Mouse (Mus musculus): ENCODE measurements around the gene Asgr1. TPM values are rescaled to one million over a fixed set of nuclear protein-coding genes. Genes with fewer than 3 reads are reported as not detected.
A peak's percentile ranks its signal among the peaks of the same experiment; 100 is the strongest.

Asgr1 gene
- total RNA-seq, 2 experiments from 2014 or later = 0.73 to 0.74 TPM

GRCm38 (mm10) chr11:70023481-70024150 lies 30.3 kb upstream of the Asgr1 start:
- DNase-seq (ENCODE audit: extremely low spot score in 1 of 2, low spot score in 1 of 2) = peak in 1 of 2 experiments; percentile 51

GRCm38 (mm10) chr11:70024151-70024514 lies 29.8 kb upstream of the Asgr1 start:
- no peak for DNase-seq (ENCODE audit: extremely low spot score in 1 of 2, low spot score in 1 of 2)

GRCm38 (mm10) chr11:70026689-70027088 lies 27.2 kb upstream of the Asgr1 start:
- no peak for DNase-seq (ENCODE audit: extremely low spot score in 1 of 2, low spot score in 1 of 2)

- DNase-seq (ENCODE audit: extremely low spot score in 1 of 2, low spot score in 1 of 2) = no peak
Measured at GRCm38 (mm10) chr11:70027397-70027796, 26.5 kb upstream of the Asgr1 start.

GRCm38 (mm10) chr11:70028401-70029129 lies 25.3 kb upstream of the Asgr1 start:
- DNase-seq (ENCODE audit: extremely low spot score in 1 of 2, low spot score in 1 of 2) = no peak

- DNase-seq (ENCODE audit: extremely low spot score in 1 of 2, low spot score in 1 of 2) = peak; percentile 57 to 67
Measured at GRCm38 (mm10) chr11:70029130-70029801, 24.6 kb upstream of the Asgr1 start.

GRCm38 (mm10) chr11:70029829-70030550 lies 23.9 kb upstream of the Asgr1 start:
- DNase-seq (ENCODE audit: extremely low spot score in 1 of 2, low spot score in 1 of 2) = no peak

- no peak for DNase-seq (ENCODE audit: extremely low spot score in 1 of 2, low spot score in 1 of 2)
Measured at GRCm38 (mm10) chr11:70030651-70031320, 23.1 kb upstream of the Asgr1 start.

- no peak for DNase-seq (ENCODE audit: extremely low spot score in 1 of 2, low spot score in 1 of 2)
Measured at GRCm38 (mm10) chr11:70031321-70031670, 22.6 kb upstream of the Asgr1 start.

- DNase-seq (ENCODE audit: extremely low spot score in 1 of 2, low spot score in 1 of 2) = no peak
Measured at GRCm38 (mm10) chr11:70038174-70038573, 15.7 kb upstream of the Asgr1 start.

- no peak for DNase-seq (ENCODE audit: extremely low spot score in 1 of 2, low spot score in 1 of 2)
Measured at GRCm38 (mm10) chr11:70039631-70040030, 14.3 kb upstream of the Asgr1 start.

- DNase-seq (ENCODE audit: extremely low spot score in 1 of 2, low spot score in 1 of 2) = no peak
Measured at GRCm38 (mm10) chr11:70040184-70040583, 13.7 kb upstream of the Asgr1 start.

- no peak for DNase-seq (ENCODE audit: extremely low spot score in 1 of 2, low spot score in 1 of 2)
Measured at GRCm38 (mm10) chr11:70042309-70043085, 11.4 kb upstream of the Asgr1 start.

- no peak for DNase-seq (ENCODE audit: extremely low spot score in 1 of 2, low spot score in 1 of 2)
Measured at GRCm38 (mm10) chr11:70043665-70044064, 10.2 kb upstream of the Asgr1 start.

- no peak for DNase-seq (ENCODE audit: extremely low spot score in 1 of 2, low spot score in 1 of 2)
Measured at GRCm38 (mm10) chr11:70045435-70045834, 8.4 kb upstream of the Asgr1 start.

GRCm38 (mm10) chr11:70049366-70049765 lies 4.5 kb upstream of the Asgr1 start:
- no peak for DNase-seq (ENCODE audit: extremely low spot score in 1 of 2, low spot score in 1 of 2)

- DNase-seq (ENCODE audit: extremely low spot score in 1 of 2, low spot score in 1 of 2) = no peak
Measured at GRCm38 (mm10) chr11:70049816-70050215, 4.1 kb upstream of the Asgr1 start.

- no peak for DNase-seq (ENCODE audit: extremely low spot score in 1 of 2, low spot score in 1 of 2)
Measured at GRCm38 (mm10) chr11:70053156-70053555, 729 bp upstream of the Asgr1 start.

GRCm38 (mm10) chr11:70055618-70056214 lies 1.8 kb downstream of the Asgr1 start:
- DNase-seq (ENCODE audit: extremely low spot score in 1 of 2, low spot score in 1 of 2) = peak; percentile 74 to 86

Data from layer of hippocampus, postnatal 25 days (tissue).